Mouse (Mus musculus): Measurements from ENCODE around the gene Hunk. TPM values are rescaled to one million over a fixed set of nuclear protein-coding genes. Genes with fewer than 3 reads are reported as not detected.

Gene Hunk
- polyA plus RNA-seq, 1 experiment: 2.1 TPM

GRCm38 (mm10) chr16:90387961-90388360, 2.1 kb downstream of the Hunk start:
- 38% methylated on average over 4 of the region's 4 CpGs for WGBS
- no peak for DNase-seq (ENCODE audit: low read depth, low spot score)

- WGBS: 32% methylated on average over 15 of the region's 15 CpGs
- no peak for DNase-seq (ENCODE audit: low read depth, low spot score)
These were observed 3.4 kb downstream of the Hunk start for GRCm38 (mm10) chr16:90389103-90389750.

GRCm38 (mm10) chr16:90390731-90391130, 4.9 kb downstream of the Hunk start:
- no peak for DNase-seq (ENCODE audit: low read depth, low spot score)
- 34% methylated on average over 16 of the region's 16 CpGs for WGBS

- no peak for DNase-seq (ENCODE audit: low read depth, low spot score)
- WGBS: 43% methylated on average over 4 of the region's 4 CpGs
These were observed 8.9 kb downstream of the Hunk start for GRCm38 (mm10) chr16:90394761-90395160.

GRCm38 (mm10) chr16:90395996-90396556, 10.3 kb downstream of the Hunk start:
- no peak for DNase-seq (ENCODE audit: low read depth, low spot score)
- WGBS: 74% methylated on average over 11 of the region's 11 CpGs

- DNase-seq (ENCODE audit: low read depth, low spot score): no peak
- 36% methylated on average over 2 of the region's 2 CpGs for WGBS
These were observed 11.1 kb downstream of the Hunk start for GRCm38 (mm10) chr16:90396882-90397281.

GRCm38 (mm10) chr16:90400314-90400713, 14.5 kb downstream of the Hunk start:
- no peak for DNase-seq (ENCODE audit: low read depth, low spot score)
- 17% methylated on average over 9 of the region's 9 CpGs for WGBS

GRCm38 (mm10) chr16:90400906-90401666, 15.3 kb downstream of the Hunk start:
- DNase-seq (ENCODE audit: low read depth, low spot score): no peak
- 38% methylated on average over 12 of the region's 12 CpGs for WGBS

- DNase-seq (ENCODE audit: low read depth, low spot score): no peak
- WGBS: 38% methylated on average over 7 of the region's 7 CpGs
These were observed 16.5 kb downstream of the Hunk start for GRCm38 (mm10) chr16:90402292-90402691.

- DNase-seq (ENCODE audit: low read depth, low spot score): no peak
- WGBS: 84% methylated on average over 3 of the region's 3 CpGs
These were observed 19.4 kb downstream of the Hunk start for GRCm38 (mm10) chr16:90405195-90405594.

GRCm38 (mm10) chr16:90405599-90405998, 19.8 kb downstream of the Hunk start:
- 41% methylated on average over 6 of the region's 6 CpGs for WGBS
- DNase-seq (ENCODE audit: low read depth, low spot score): no peak

GRCm38 (mm10) chr16:90407541-90408289, 21.9 kb downstream of the Hunk start:
- no peak for DNase-seq (ENCODE audit: low read depth, low spot score)
- WGBS: 74% methylated on average over 12 of the region's 12 CpGs

GRCm38 (mm10) chr16:90412096-90413082, 26.6 kb downstream of the Hunk start:
- 39% methylated on average over 8 of the region's 8 CpGs for WGBS
- peak; percentile 88 for DNase-seq (ENCODE audit: low read depth, low spot score)

- no peak for DNase-seq (ENCODE audit: low read depth, low spot score)
These were observed 30.8 kb downstream of the Hunk start for GRCm38 (mm10) chr16:90416621-90417020.

GRCm38 (mm10) chr16:90418661-90419060, 32.8 kb downstream of the Hunk start:
- 23% methylated on average over 12 of the region's 12 CpGs for WGBS
- DNase-seq (ENCODE audit: low read depth, low spot score): no peak

- 21% methylated on average over 7 of the region's 7 CpGs for WGBS
- DNase-seq (ENCODE audit: low read depth, low spot score): no peak
These were observed 35.3 kb downstream of the Hunk start for GRCm38 (mm10) chr16:90421145-90421544.

GRCm38 (mm10) chr16:90421551-90421950, 35.7 kb downstream of the Hunk start:
- 23% methylated on average over 8 of the region's 8 CpGs for WGBS
- no peak for DNase-seq (ENCODE audit: low read depth, low spot score)

- WGBS: 17% methylated on average over 11 of the region's 11 CpGs
- DNase-seq (ENCODE audit: low read depth, low spot score): no peak
These were observed 36.3 kb downstream of the Hunk start for GRCm38 (mm10) chr16:90422108-90422529.

- no peak for DNase-seq (ENCODE audit: low read depth, low spot score)
- 55% methylated on average over 3 of the region's 3 CpGs for WGBS
These were observed 38.1 kb downstream of the Hunk start for GRCm38 (mm10) chr16:90423898-90424297.
